Mouse (Mus musculus): ENCODE results near the gene Dpyd. TPM values are rescaled to one million over a fixed set of nuclear protein-coding genes. Genes with fewer than 3 reads are reported as not detected.

The Dpyd gene
- polyA plus RNA-seq, 1 experiment: 21.7 TPM

DNA sequence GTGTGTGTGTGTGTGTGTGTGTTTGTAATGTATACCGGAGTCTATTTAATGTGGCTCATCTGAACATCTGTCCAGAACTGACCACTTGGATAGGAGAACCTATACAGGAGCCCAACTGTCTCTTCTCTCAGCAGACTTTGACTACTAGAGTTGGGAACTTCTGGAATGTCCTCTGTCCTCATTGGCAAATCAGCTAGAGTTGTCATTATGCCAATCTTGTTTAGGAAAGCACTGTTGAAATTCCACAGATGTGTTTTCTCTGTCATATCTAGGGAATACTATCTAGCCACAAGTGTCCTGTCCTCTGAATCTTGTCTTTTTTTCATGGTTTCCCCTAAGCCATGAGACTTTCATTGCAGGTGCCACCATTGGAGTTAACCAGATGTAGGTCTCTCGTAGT, 718.7 kb downstream of the Dpyd start:
- Histone ChIP-seq H3K27ac (replicated peaks; ENCODE audit: low read depth, low read length) (no peak overlapping the region), H3K4me1 (ENCODE audit: control insufficient read depth, insufficient read depth, insufficient read length, low read length) (no peaks in the 10 kb centered on the region), H3K4me3 (ENCODE audit: insufficient read depth, low read depth, low read length) (no peak overlapping the region)

DNA sequence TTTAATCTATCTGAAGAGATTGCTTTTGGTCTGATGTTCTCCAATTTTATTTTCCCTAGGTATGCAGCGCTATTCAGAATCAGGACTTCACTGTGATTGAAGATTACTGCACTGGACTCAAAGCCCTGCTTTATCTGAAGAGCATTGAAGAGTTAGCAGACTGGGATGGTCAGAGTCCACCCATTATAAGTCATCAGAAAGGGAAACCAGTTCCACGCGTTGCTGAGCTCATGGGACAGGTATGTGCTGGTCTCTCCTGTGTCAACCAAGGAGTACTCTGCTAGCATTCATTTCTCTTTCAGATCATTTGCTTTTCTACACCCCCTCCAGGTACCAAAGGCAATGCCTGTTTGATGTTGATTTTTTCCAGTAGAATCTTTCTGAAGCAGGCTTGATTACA, 752.8 kb downstream of the Dpyd start:
- Histone ChIP-seq H3K27ac (replicated peaks; ENCODE audit: low read depth, low read length) (no peak overlapping the region), H3K4me1 (ENCODE audit: control insufficient read depth, insufficient read depth, insufficient read length, low read length) (no peaks in the 10 kb centered on the region), H3K4me3 (ENCODE audit: insufficient read depth, low read depth, low read length) (no peak overlapping the region)

DNA sequence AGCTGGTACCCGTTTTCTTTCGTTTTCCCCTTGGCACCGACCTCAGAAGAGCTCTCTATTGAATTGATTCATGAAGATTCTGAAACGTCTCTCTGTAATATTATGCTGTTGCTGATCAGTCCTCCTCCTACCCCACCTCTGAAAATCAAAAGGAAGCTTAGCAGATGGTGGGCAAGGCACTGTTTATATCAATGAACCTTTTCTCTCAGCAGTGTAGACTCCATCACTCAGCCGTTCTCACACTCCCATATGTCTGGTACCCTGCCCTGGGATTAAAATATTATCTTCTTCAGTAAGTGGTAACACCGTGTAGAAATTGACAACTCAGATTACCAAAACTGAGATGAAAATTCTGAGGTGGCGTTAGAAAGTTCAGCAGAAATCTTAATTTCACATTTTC, 767.1 kb downstream of the Dpyd start:
- Histone ChIP-seq H3K27ac (replicated peaks; ENCODE audit: low read depth, low read length) (no peak overlapping the region), H3K4me3 (ENCODE audit: insufficient read depth, low read depth, low read length) (no peak overlapping the region), H3K4me1 (ENCODE audit: control insufficient read depth, insufficient read depth, insufficient read length, low read length) (no peaks in the 10 kb centered on the region)

DNA sequence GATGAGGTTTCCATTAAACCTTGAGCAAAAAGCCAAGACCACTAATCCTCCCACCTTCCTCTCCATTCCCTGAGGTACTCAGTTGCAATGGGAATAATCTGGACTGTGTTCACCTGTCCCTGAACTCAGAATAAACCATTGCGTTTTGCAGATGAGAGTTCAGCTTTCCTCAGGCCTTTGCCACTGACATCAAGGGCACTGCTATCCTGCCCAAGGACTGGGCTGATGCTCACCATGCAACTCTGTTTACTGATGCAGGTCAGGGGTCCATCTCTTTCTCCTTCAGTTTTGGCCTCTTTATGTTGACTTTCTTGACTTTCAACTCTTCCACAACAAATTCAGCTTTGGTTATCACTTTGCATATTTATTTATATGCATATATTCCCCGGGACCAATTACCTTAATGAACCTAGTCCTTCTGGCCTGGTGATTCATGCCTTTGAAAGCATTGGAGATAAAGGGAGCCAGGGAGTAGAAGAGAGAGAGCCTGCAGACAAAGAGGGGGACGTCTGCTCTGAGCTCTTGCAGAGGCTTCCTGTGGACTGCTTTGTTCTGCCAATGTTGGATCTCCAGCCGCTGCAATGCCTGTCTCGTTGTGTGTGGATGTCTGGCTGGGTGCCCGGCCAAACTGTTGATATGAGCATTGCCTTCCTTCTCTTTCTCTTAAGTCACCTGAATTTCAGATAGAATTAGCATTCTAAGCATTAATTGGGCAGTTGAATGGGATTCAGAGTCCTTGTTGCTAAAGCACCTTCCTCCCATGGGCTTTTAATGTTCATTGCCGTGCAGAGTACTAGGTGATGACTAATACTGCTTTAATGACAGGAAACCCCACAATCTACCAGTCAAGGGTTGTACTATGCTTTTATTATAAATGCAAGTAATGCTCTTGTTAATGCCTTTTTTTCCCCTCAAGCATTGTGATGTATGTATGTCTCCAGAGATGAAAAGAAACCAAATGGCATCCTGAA, 771.7 kb downstream of the Dpyd start:
- H3K4me1 ChIP-seq (ENCODE audit: control insufficient read depth, insufficient read depth, insufficient read length, low read length): no peaks in the 10 kb centered on the region
- H3K27ac ChIP-seq (replicated peaks; ENCODE audit: low read depth, low read length): no peak overlapping the region
- H3K4me3 ChIP-seq (ENCODE audit: insufficient read depth, low read depth, low read length): no peak overlapping the region

DNA sequence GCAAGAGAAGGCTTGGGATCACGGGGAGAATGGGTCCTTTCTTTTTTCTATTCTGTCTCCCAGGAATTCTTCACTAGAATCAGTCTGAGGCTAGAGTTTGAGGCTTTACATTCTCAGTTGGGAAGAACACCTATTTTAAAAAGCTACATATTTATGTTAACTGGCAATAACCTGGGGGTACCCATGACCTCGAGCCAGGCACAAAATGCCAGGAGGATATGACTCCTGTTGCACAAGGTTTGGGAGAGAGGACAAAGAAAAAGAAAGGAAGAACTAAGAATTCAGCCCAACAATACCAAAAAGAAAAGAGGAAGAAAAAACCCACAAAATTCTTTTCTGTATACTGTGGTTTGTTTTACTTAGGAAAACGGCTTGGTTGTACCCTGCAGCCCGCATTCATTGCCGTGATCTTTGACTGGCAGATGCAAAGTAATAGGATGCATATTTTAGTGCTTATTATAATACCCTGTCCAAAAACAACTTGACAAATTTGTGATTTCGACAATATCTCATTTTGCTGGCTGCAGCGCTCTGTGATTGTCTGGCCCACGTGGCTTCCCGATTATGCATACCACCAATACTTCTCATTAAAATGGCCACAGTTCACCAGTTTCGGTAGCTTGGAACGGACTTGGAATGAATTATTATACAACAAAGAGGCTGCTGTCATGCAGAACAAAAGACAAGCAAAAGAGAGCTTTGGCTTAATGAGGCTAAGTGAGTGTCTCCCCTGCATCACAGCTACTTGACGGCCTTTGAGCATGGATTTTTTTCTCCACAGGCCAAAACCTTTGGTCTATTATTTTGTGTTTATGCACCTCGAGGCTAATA, 799.8 kb downstream of the Dpyd start:
- Histone ChIP-seq H3K4me1 (ENCODE audit: control insufficient read depth, insufficient read depth, insufficient read length, low read length) (no peaks in the 10 kb centered on the region), H3K27ac (replicated peaks; ENCODE audit: low read depth, low read length) (no peak overlapping the region)

DNA sequence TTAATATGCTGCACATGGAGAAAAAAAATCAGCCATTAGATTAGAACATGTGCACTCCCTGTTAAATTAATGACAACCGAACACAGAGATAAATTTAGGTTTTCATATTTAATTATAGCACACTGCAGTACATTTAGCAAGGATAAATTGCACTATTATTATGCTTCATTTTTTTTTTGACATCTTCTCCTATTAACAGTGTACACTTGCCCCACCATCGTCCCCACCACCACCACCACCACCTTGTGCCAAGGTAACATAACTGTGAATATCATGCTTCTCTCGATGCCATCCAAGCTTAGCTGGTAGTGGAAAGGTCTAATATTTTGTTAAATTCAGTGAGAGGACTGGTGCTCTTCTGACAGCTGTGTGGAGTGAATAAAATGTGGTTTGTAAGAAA, 800.5 kb downstream of the Dpyd start:
- Histone ChIP-seq H3K4me1 (ENCODE audit: control insufficient read depth, insufficient read depth, insufficient read length, low read length) (no peaks in the 10 kb centered on the region), H3K27ac (replicated peaks; ENCODE audit: low read depth, low read length) (no peak overlapping the region), H3K4me3 (ENCODE audit: insufficient read depth, low read depth, low read length) (no peak overlapping the region)

More for the DNA sequence above, 799.8 kb downstream of the Dpyd start:
- no peak overlapping the region for H3K4me3 ChIP-seq (ENCODE audit: insufficient read depth, low read depth, low read length)

DNA sequence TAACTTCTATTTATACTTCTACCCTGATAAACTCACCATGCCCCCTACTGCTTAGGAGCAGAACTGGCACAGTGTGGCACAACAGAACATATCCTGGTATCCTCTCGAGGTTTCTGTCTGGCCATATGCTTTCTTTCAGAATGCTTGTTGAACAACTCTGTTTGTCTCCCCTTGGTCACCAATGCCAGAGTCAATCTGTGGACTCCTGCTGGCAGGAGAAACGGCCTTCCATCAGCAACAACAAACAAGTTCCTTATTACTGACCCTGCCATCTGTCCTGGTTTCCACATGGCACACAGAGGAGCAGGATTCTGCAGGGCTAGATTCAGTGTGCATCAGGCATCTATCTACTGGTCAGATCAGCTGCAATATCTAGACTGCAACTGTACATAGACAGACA, 807.0 kb downstream of the Dpyd start:
- no peak overlapping the region for H3K27ac ChIP-seq (replicated peaks; ENCODE audit: low read depth, low read length)
- no peaks in the 10 kb centered on the region for H3K4me1 ChIP-seq (ENCODE audit: control insufficient read depth, insufficient read depth, insufficient read length, low read length)
- H3K4me3 ChIP-seq (ENCODE audit: insufficient read depth, low read depth, low read length): no peak overlapping the region

DNA sequence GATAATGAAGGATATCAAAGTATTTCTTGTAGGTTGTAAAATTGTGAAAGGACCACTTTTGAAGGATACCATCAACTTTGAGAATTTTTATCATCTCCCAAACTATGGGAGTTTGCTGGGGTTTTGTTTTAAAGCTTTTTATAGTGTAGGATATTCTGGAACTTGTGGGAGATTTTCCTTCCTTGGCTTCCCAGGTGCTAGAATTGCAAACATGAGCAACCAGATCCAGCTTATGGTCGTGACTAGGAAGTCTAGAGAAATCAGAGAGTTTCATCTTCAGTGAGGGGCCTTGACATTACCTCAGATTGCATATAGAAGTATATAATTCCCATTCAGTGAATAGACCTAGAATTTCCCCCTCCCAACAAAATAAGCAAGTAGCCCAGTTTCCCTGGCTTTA, 819.2 kb downstream of the Dpyd start:
- Histone ChIP-seq H3K4me3 (ENCODE audit: insufficient read depth, low read depth, low read length) (no peak overlapping the region), H3K27ac (replicated peaks; ENCODE audit: low read depth, low read length) (no peak overlapping the region), H3K4me1 (ENCODE audit: control insufficient read depth, insufficient read depth, insufficient read length, low read length) (no peaks in the 10 kb centered on the region)

DNA sequence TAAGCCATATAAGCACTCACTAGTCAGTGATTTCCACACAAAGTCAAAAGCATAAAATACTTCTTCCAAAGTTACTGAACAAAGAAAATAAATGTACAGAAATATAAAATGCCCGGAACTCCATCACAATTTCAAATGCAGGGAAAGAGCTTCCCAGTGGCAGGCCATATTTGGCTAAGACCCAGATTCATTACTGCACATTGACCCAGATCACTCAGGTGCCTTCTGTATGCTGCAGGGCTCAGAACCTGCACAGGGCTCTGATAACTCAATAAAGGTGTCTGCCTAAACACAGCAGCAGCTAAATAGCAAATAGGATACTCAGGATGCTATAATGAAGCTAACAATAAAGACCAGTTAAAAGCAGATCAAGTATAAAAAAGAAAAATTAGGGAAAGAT, 820.5 kb downstream of the Dpyd start:
- Histone ChIP-seq H3K4me3 (ENCODE audit: insufficient read depth, low read depth, low read length) (no peak overlapping the region), H3K27ac (replicated peaks; ENCODE audit: low read depth, low read length) (no peak overlapping the region), H3K4me1 (ENCODE audit: control insufficient read depth, insufficient read depth, insufficient read length, low read length) (no peaks in the 10 kb centered on the region)

DNA sequence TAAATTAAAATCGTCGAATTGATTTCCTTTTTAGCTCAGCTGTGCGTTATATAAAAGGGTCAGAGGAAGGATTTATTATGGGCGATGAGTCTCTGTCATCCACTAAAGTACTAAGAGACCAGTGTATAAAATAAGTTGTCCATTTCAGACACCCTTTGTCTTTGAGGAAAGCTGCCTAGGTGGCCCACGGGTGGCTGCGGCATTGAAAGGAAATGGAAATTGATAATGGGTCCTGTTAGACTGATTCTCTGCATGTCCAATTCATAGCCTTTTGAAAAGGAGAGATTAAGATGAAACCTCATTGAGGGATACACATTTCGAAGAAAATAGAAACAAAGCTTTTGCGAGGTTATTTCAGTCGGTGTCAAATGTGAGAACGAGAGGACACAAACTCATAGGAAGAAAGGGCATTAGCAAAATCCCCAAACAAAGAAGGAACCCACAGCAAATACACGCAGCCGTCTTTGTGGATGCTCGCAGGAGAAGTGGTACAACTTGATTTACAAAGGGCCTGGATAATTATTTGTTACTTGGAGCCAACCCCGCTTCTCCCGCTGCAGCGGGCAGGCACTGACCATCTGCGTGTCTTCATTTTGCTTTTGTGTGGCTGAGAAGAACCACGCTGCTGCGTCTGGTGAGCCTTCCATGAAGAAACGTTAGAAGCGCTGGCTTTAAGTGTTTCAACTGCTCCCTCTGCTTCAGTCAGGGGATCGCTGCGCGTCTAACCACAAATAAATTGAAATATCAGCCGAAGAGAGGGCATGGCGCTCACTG, 825.6 kb downstream of the Dpyd start:
- Histone ChIP-seq H3K27ac (replicated peaks; ENCODE audit: low read depth, low read length) (no peak overlapping the region), H3K4me1 (ENCODE audit: control insufficient read depth, insufficient read depth, insufficient read length, low read length) (no peaks in the 10 kb centered on the region), H3K4me3 (ENCODE audit: insufficient read depth, low read depth, low read length) (no peak overlapping the region)

DNA sequence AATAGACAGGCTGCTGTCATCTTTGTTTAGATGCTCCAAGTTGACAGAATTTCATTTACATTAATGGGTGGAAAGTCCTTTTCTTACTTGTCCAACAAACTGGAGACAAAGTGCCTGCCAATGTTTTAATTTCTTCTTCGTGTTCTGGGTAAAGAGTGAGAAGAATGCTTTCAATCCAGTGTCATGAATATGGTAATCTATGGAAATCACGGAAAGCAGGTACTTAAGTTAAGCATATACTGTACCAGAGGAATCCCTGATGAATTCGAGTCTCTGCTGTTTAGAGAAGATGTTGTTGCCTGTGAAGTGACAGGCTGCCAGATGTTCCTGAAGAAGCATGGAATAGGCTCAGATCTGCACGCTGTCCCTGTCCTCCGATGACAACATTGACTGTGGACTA, 835.3 kb downstream of the Dpyd start:
- H3K27ac ChIP-seq (replicated peaks; ENCODE audit: low read depth, low read length): no peak overlapping the region
- H3K4me1 ChIP-seq (ENCODE audit: control insufficient read depth, insufficient read depth, insufficient read length, low read length): no peaks in the 10 kb centered on the region
- no peak overlapping the region for H3K4me3 ChIP-seq (ENCODE audit: insufficient read depth, low read depth, low read length)

DNA sequence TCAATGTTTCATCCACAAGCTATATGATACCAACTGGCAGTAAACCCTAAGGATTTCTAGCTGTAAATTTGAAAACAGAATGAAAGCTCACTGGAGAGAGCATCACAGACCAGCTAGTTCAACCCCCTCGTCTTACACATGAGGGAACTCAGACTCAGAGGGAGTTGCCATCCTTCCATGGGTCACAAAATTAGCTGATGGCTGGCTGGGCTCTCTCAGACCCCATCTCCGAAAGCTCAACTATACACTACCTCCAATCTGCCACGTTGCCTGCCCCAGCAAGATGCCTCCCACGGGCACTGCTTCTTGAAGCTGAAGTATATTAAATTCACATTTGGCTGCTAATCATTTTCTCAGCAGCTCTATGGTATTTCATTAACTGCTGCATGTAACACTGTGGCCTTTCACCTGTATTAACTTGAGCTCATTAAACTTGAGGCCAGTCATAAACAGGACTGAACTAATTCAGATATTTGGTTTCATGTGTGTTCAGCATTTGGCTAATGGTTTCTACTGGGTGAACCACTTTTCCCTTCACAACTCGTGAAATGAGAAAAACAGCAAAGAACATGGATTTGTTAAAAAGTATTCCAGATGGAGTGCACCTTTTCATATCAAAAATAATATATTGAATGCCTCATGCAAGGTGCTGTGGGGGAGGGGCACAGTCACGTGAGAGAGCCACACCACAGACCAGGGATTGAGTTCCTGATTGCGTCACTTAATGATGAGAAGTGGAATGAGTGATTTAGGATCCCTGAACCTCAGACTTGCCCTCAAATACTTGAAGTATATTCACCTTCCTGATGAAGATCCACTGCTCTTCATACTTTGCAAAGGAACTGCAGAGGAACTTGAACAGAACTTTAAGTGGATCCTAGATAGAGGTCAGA, 841.2 kb downstream of the Dpyd start:
- Histone ChIP-seq H3K27ac (replicated peaks; ENCODE audit: low read depth, low read length) (no peak overlapping the region), H3K4me1 (ENCODE audit: control insufficient read depth, insufficient read depth, insufficient read length, low read length) (no peaks in the 10 kb centered on the region), H3K4me3 (ENCODE audit: insufficient read depth, low read depth, low read length) (no peak overlapping the region)

DNA sequence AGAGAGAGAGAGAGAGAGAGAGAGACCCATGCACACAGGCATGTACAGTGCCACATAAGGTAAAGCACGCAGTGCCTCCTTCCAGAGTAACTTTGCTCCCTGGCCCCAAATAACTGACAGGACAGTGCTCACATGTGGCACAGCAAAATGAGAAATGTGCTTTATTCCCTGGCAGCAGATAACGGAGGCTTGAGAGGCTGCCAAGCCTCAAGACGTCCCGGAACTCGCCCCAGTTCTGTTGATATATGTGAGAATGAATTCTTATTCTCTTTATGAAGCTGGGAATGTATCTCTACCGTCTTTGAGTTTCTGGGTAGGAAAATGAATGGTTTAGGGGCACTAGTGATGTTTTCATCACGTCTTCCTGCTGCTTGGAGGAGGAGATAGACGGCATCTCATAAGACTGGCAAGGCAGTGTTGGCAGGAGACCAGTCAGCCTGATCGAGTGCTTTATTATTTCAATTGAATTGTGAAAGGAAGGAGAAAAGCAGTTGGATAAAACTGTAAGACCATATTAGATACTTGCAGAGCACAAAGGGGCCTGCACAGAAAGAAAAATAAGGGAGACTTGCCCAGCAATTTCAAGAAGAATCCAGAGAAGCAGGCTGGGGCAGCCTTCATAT, 857.3 kb downstream of the Dpyd start:
- Histone ChIP-seq H3K4me3 (ENCODE audit: insufficient read depth, low read depth, low read length) (no peak overlapping the region), H3K4me1 (ENCODE audit: control insufficient read depth, insufficient read depth, insufficient read length, low read length) (no peaks in the 10 kb centered on the region), H3K27ac (replicated peaks; ENCODE audit: low read depth, low read length) (no peak overlapping the region)

DNA sequence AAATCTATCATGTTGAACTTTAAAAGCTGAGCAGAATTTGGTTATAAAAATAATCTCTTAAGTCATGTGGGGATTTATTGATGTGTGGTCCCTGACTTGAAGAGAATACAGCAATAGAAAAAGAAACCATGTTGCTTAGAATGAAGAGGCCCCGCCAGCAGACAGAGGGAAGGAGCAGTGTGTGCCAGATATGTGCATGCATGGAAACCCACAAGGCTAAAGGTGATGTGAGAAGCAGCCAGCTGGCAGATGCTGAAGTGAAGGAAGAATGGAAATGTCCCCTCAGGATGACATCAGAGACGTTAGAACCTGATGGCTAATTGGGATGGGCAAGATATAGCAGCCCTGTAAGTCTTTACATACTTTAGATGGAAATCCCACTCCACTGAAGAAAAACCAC, 857.8 kb downstream of the Dpyd start:
- H3K27ac ChIP-seq (replicated peaks; ENCODE audit: low read depth, low read length): no peak overlapping the region
- H3K4me3 ChIP-seq (ENCODE audit: insufficient read depth, low read depth, low read length): no peak overlapping the region
- H3K4me1 ChIP-seq (ENCODE audit: control insufficient read depth, insufficient read depth, insufficient read length, low read length): no peaks in the 10 kb centered on the region

All from brown adipose tissue, adult 24 weeks (tissue).